Mouse (Mus musculus) liver, adult 2 months (tissue): Measurements from ENCODE around the gene Glb1l. TPM values are rescaled to one million over a fixed set of nuclear protein-coding genes. Genes with fewer than 3 reads are reported as not detected.

Experiments
- DNase-seq: peaks from one replicate; pipeline ENCODE4 v3.0.0-alpha.2; 2011; ENCODE audit warnings: low read depth, low spot score; ENCODE audit errors: extremely low read depth
- H3K27ac ChIP-seq: fragments of 200-500 bp; replicated peaks from 2 replicates; pipeline ENCODE4 v1.5.1; 2012; ENCODE audit warnings: low read depth, mild to moderate bottlenecking, control low read depth, inconsistent platforms, low read length; ENCODE audit not compliant: insufficient read depth
- H3K27me3 ChIP-seq: fragments of 200-500 bp; 2 replicates; pipeline ENCODE4 v1.6.1; 2012; ENCODE audit warnings: mild to moderate bottlenecking, moderate library complexity, low read length, inconsistent platforms; ENCODE audit not compliant: control insufficient read depth, insufficient read depth
- H3K36me3 ChIP-seq: fragments of 200-500 bp; 2 replicates; pipeline ENCODE4 v1.6.1; 2012; ENCODE audit warnings: low read length, inconsistent platforms; ENCODE audit not compliant: control insufficient read depth, insufficient read depth
- H3K4me1 ChIP-seq: fragments of 200-500 bp; 2 replicates; pipeline ENCODE4 v1.6.1; 2011; ENCODE audit warnings: low read length; ENCODE audit not compliant: control insufficient read depth, insufficient read depth
- H3K4me3 ChIP-seq: fragments of 200-500 bp; 2 replicates; pipeline ENCODE4 v1.5.1; 2011; ENCODE audit warnings: low read depth, mild to moderate bottlenecking, control low read depth, low read length, moderate library complexity; ENCODE audit not compliant: insufficient read depth
- H3K79me2 ChIP-seq: fragments of 200-500 bp; 2 replicates; pipeline ENCODE4 v1.6.1; 2012; ENCODE audit warnings: inconsistent platforms, mild to moderate bottlenecking, low read length, moderate library complexity; ENCODE audit not compliant: control insufficient read depth, insufficient read depth
- H3K9ac ChIP-seq: fragments of 200-500 bp; 2 replicates; pipeline ENCODE4 v1.6.1; 2012; ENCODE audit warnings: low read depth, mild to moderate bottlenecking, control low read depth, inconsistent platforms, low read length
- CTCF ChIP-seq: fragments of 200-500 bp; IDR thresholded peaks from 2 replicates; pipeline ENCODE4 v1.5.1; 2011; ENCODE audit warnings: low read depth, low read length, control low read depth
- POLR2A ChIP-seq: fragments of 200-500 bp; IDR thresholded peaks from 2 replicates; pipeline ENCODE4 v1.6.1; 2011; ENCODE audit warnings: low read length, control low read depth; ENCODE audit not compliant: insufficient read depth; ENCODE audit errors: extremely low read depth
- WGBS: fragments of 180-500 bp; shearing (Covaris S2); methylation state at CpG from one replicate; pipeline ENCODE4 v1.1.7; 2018; 5-methylcytosine and 5-hydroxymethylcytosine counted together
- polyA plus RNA-seq: library from polyadenylated mRNA; depleted of rRNA; stranded (reverse); fragments of >200 nt; gene quantifications from 2 replicates; pipeline ENCODE4 v1.2.3, GENCODE M21; 2012
- total RNA-seq: library from RNA; depleted of rRNA; stranded (reverse); fragments of >200 nt; gene quantifications from 2 replicates; pipeline ENCODE4 v1.2.3, GENCODE M21; 2014

Glb1l gene
- total and polyA plus RNA-seq, 2 experiments = 2.1 to 4.8 TPM

GRCm38 (mm10) chr1:75180741-75181140 is 29.9 kb downstream of the Glb1l start:
- Histone ChIP-seq H3K79me2 (no peaks in the 10 kb centered on the region), H3K27ac (no peak overlapping the region), H3K9ac (no peak overlapping the region), H3K4me3 (no peak overlapping the region), H3K4me1 (peaks cover 5% of the 10 kb centered on the region; the same call in 1 of the 2 replicates), H3K36me3 (peaks cover 29% of the 10 kb centered on the region), H3K27me3 (no peaks in the 10 kb centered on the region)
- WGBS = 41% methylated on average over 7 of the region's 7 CpGs
- DNase-seq = no peak
- TF ChIP-seq CTCF = no peak

GRCm38 (mm10) chr1:75180105-75180590 is 30.5 kb downstream of the Glb1l start, which contains the start of gene Abcb6:
Gene Abcb6 (minus strand): TSS chr1:75180392.
- Histone ChIP-seq H3K9ac (peak within 1 kb of the TSS; percentile 89), H3K36me3 (peaks cover 30% of the 10 kb centered on the region), H3K27ac (peak within 1 kb of the TSS; percentile 76), H3K79me2 (no peaks in the 10 kb centered on the region), H3K4me1 (peaks cover 5% of the 10 kb centered on the region; the same call in 1 of the 2 replicates), H3K27me3 (no peaks in the 10 kb centered on the region), H3K4me3 (peak within 1 kb of the TSS; percentile 95)
- DNase-seq = peak; percentile 94
- under 1% methylated on average over 31 of the region's 31 CpGs for WGBS
- TF ChIP-seq CTCF (no peak), POLR2A (peak; percentile 72)

GRCm38 (mm10) chr1:75179334-75180104 is 31.1 kb downstream of the Glb1l start:
- H3K79me2 ChIP-seq = no peaks in the 10 kb centered on the region
- peak overlapping the region; percentile 89 for H3K9ac ChIP-seq
- 3% methylated on average over 23 of the region's 23 CpGs for WGBS
- peaks cover 5% of the 10 kb centered on the region; the same call in 1 of the 2 replicates for H3K4me1 ChIP-seq
- H3K27me3 ChIP-seq = no peaks in the 10 kb centered on the region
- TF ChIP-seq CTCF = no peak
- no peak for TF ChIP-seq POLR2A
- peak; percentile 78 for DNase-seq
- H3K4me3 ChIP-seq = peak overlapping the region; percentile 95
- peak overlapping the region; percentile 76 for H3K27ac ChIP-seq
- H3K36me3 ChIP-seq = peaks cover 28% of the 10 kb centered on the region

DNA sequence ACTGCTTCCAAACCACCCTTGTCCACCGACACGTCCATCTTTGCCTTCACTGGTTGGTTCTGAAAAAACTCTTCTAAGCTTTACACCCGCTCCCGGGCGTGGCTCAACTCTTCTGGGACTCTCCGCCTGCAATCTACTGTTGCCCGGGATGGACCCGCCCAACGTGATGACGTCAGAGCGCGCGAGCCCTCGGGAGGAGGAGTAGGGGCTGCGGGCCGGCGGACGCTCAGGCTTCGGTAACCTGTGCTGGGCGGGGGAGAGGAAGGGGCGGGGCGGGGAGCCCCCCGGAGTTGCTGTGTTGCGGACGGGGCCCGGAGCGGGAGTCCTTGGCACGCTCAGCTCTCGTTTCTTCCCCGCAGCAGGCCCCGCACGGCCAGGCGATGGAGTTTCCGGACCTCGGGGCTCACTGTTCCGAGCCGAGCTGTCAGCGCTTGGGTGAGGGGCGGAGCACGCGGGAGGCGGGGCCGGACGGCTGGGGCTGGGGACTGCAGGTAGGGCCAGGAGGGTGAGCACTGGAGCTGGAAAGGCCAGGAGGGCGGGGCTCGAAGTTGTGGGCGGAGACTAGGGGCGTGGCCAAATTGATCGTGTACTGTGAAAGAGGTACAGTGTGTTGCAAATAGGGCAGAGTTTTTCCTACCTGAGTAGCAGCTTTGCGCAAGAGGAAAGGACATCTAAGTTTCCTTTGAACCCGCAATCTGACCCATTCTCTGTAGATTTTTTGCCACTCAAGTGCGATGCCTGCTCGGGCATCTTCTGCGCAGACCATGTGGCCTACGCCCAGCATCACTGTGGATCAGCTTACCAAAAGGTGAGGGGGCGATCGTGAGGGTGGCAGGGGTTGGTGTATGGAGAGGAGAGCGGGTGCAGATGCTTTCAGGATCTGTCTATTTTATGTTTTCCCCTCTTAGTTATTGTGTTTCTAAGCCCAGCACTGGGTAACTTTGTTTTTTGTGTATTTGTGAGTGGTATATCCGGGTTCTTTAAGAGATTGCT is 41.8 kb downstream of the Glb1l start, which contains the start of gene Zfand2b:
Gene Zfand2b, plus strand, starts transcription at position 175 of the 993 bp plus-strand sequence.
- Histone ChIP-seq H3K27ac (peak within 1 kb of the TSS; percentile 87), H3K36me3 (peaks cover 25% of the 10 kb centered on the region), H3K4me3 (peak within 1 kb of the TSS; percentile 64), H3K27me3 (no peaks in the 10 kb centered on the region), H3K9ac (peak within 1 kb of the TSS; percentile 75), H3K79me2 (no peaks in the 10 kb centered on the region), H3K4me1 (peaks cover 13% of the 10 kb centered on the region)
- 1% methylated on average over 58 of the region's 59 CpGs for WGBS
- TF ChIP-seq POLR2A = no peak; the same call in 1 of the 2 replicates
- no peak for TF ChIP-seq CTCF
- DNase-seq = peak; percentile 97

DNA sequence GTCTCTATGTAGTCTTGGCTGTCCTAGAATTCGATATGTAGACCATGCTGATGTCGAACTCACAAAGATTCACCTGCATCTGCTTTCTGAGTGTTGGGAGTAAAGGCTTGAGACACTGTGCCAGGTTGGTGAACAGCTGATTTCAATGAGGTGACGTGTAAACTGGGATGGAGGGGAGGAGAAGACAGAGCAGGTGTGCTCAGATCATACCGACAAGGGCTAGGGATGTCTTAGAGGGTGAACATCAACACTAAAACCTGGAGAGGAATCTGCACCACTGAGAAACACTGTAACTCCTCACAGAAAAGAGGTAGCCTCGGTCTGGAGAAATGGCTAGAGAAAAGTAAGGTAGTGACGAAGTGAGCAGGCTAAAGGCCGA is 42.5 kb downstream of the Glb1l start:
- TF ChIP-seq CTCF (no peak), POLR2A (no peak)
- no peak for DNase-seq
- peaks cover 19% of the 10 kb centered on the region for H3K36me3 ChIP-seq
- H3K9ac ChIP-seq = peak overlapping the region; percentile 59
- peak overlapping the region; percentile 34 for H3K4me3 ChIP-seq
- peak overlapping the region; percentile 40 for H3K27ac ChIP-seq
- no peaks in the 10 kb centered on the region for H3K27me3 ChIP-seq
- 8% methylated on average over 7 of the region's 7 CpGs for WGBS
- no peaks in the 10 kb centered on the region for H3K79me2 ChIP-seq
- peaks cover 13% of the 10 kb centered on the region for H3K4me1 ChIP-seq
